In genomic region chr15:87625236-87626023, GRCm38 (mm10) we compare ENCODE assay signal across 9 mouse cellular contexts.
DNase-seq lines count a peak whose midpoint lies in the region; ATAC-seq and TF ChIP-seq lines count a peak whose summit lies in the region.
"Had no signal": no experiment of that assay in that cellular context is flagged by ENCODE, and none has a peak within 500 bp of the region (broad histone marks: within the 10 kb centered on the region; RNA-seq: fewer than 3 reads in every experiment).

No protein-coding gene starts in this region.

- no peak overlapping the region for H3K27ac ChIP-seq in ES-Bruce4 (ENCODE audit: insufficient read depth, low read length)
- H3K27ac ChIP-seq in liver, embryonic 15.5 days (replicated peaks): no peak overlapping the region
- H3K27ac ChIP-seq in olfactory bulb, adult 2 months (ENCODE audit: insufficient read depth, low read depth, low read length): peak overlapping the region; percentile 31

- TF ChIP-seq EP300 in ES-Bruce4 (IDR thresholded peaks at IDR 0.05; ENCODE audit: insufficient read depth, low read depth, low read length): no peak

- no peaks in the 10 kb centered on the region for H3K27me3 ChIP-seq in ES-Bruce4 (ENCODE audit: control insufficient read depth, insufficient read depth, low read length, poor library complexity, severe bottlenecking)
- H3K27me3 ChIP-seq in liver, embryonic 15.5 days: peaks cover 66% of the 10 kb centered on the region
- H3K27me3 ChIP-seq: CH12.LX had no signal

- 1% methylated on average over 56 of the region's 68 CpGs for WGBS in liver, embryonic 15.5 days (ENCODE audit: insufficient replicate concordance)
- under 1% methylated on average over 67 of the region's 68 CpGs for WGBS in olfactory bulb, adult 2 months

- no peak for TF ChIP-seq POLR2A in ES-Bruce4 (IDR thresholded peaks at IDR 0.05; ENCODE audit: insufficient read depth, low read length)
- no peak for TF ChIP-seq POLR2A in olfactory bulb, adult 2 months (IDR thresholded peaks at IDR 0.05; ENCODE audit: insufficient read depth, low read depth, low read length)

- H3K9me3 ChIP-seq in ES-Bruce4 (replicated peaks; ENCODE audit: control insufficient read depth, insufficient read depth, low read length, poor library complexity, severe bottlenecking): no peaks in the 10 kb centered on the region
- H3K9me3 ChIP-seq in liver, embryonic 15.5 days (replicated peaks): no peaks in the 10 kb centered on the region

- no peaks in the 10 kb centered on the region for H3K4me1 ChIP-seq in ES-Bruce4 (ENCODE audit: control insufficient read depth, insufficient read depth, low read length)
- H3K4me1 ChIP-seq in liver, embryonic 15.5 days (replicated peaks): no peaks in the 10 kb centered on the region
- H3K4me1 ChIP-seq in olfactory bulb, adult 2 months (ENCODE audit: control insufficient read depth, insufficient read depth, low read length): peaks cover 34% of the 10 kb centered on the region

- peak; percentile 90 for DNase-seq in cerebellum, adult 9-10 months
- DNase-seq in heart, postnatal 36 days: peak; percentile 75 to 80
- DNase-seq in layer of hippocampus, adult 18-20 months (ENCODE audit: low spot score in 2 of 2): peak; percentile 87 to 94
- DNase-seq in urinary bladder, postnatal 36 days (ENCODE audit: low spot score in 2 of 2): peak; percentile 81 to 85

- H3K4me2 ChIP-seq in liver, embryonic 15.5 days: peak overlapping the region; percentile 62

- peak overlapping the region; percentile 97 for H3K9ac ChIP-seq in ES-Bruce4 (ENCODE audit: low read depth, poor library complexity, severe bottlenecking)
- no peak overlapping the region for H3K9ac ChIP-seq in liver, embryonic 15.5 days

- intact Hi-C loops in heart, postnatal 36 days (cut with DNase I): loop anchor here (1.0 to 10.0 kb wide), 3 partner anchors 623 to 1039 kb away; no protein-coding TSS in a partner anchor

- no peaks in the 10 kb centered on the region for H3K36me3 ChIP-seq in ES-Bruce4 (ENCODE audit: control insufficient read depth, insufficient read depth, low read length, poor library complexity, severe bottlenecking)
- no peaks in the 10 kb centered on the region for H3K36me3 ChIP-seq in liver, embryonic 15.5 days (replicated peaks)

- peak; percentile 75 for ATAC-seq in frontal cortex, adult (ENCODE audit: low TSS enrichment)
- no peak for ATAC-seq in liver, embryonic 15.5 days (ENCODE audit: insufficient read depth)

- H3K4me3 ChIP-seq in ES-Bruce4 (ENCODE audit: low read depth, low read length): peak overlapping the region; percentile 66
- peak overlapping the region; percentile 42; the same call in 1 of the 2 replicates for H3K4me3 ChIP-seq in liver, embryonic 15.5 days (replicated peaks)
- peak overlapping the region; percentile 96 for H3K4me3 ChIP-seq in olfactory bulb, adult 2 months (ENCODE audit: insufficient read depth, low read depth, low read length)

- peak; percentile 85 for TF ChIP-seq CTCF in ES-Bruce4 (IDR thresholded peaks at IDR 0.05; ENCODE audit: low read depth, low read length)
- TF ChIP-seq CTCF in olfactory bulb, adult 2 months (IDR thresholded peaks at IDR 0.05; ENCODE audit: insufficient read depth, low read depth, low read length): peak; percentile 93

Comparison
In these comparisons a context has a peak if more than half of its experiments do, and no peak if none do; other contexts are left out.
1. H3K4me3 ChIP-seq: peak in every context shown above with its lines; median percentile 96 in olfactory bulb, adult 2 months; 66 in ES-Bruce4; 42 in liver, embryonic 15.5 days.